Comparison of ENCODE assay signal across 16 mouse cellular contexts in the genomic region with DNA sequence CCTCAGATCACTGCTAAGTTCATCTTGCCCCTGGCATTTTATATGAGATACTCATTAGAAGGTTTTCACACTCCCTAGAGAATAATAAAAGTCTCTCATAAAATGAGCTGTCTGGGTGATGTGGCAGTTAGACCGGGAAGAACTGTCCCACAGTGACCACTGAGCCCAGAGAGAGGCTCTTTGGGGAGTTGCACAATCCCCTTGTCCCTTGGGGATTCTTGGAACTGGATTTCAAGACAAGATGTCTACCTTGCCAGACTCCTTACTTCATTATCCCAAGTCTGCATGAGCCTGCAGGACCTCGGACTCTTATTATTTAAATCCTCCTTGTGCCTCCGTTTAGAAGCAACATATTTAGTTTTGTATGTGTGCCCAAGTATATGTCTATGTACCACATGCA.
"Had no signal": no experiment of that assay in that cellular context is flagged by ENCODE, and none has a peak within 500 bp of the region (broad histone marks: within the 10 kb centered on the region; RNA-seq: fewer than 3 reads in every experiment).

No protein-coding gene starts in this region.

- H3K4me3 ChIP-seq: left cerebral cortex, adult 2 months; liver, embryonic 13.5 days; midbrain, embryonic 15.5 days; neural tube, embryonic 13.5 days; stomach, embryonic 15.5 days had no signal

- H3K9me3 ChIP-seq: liver, embryonic 13.5 days; midbrain, embryonic 15.5 days; neural tube, embryonic 13.5 days; stomach, embryonic 15.5 days had no signal

- H3K4me2 ChIP-seq: liver, embryonic 13.5 days; midbrain, embryonic 11.5 days; midbrain, embryonic 15.5 days; neural tube, embryonic 13.5 days; stomach, embryonic 15.5 days had no signal

- H3K4me1 ChIP-seq: liver, embryonic 13.5 days; midbrain, embryonic 15.5 days; neural tube, embryonic 13.5 days; stomach, embryonic 15.5 days had no signal

- H3K27me3 ChIP-seq: liver, embryonic 13.5 days; midbrain, embryonic 15.5 days; neural tube, embryonic 13.5 days; stomach, embryonic 15.5 days had no signal

- H3K36me3 ChIP-seq: liver, embryonic 13.5 days; midbrain, embryonic 15.5 days; neural tube, embryonic 13.5 days; stomach, embryonic 15.5 days had no signal

- H3K9ac ChIP-seq: liver, embryonic 13.5 days; midbrain, embryonic 15.5 days; neural tube, embryonic 13.5 days; stomach, embryonic 15.5 days had no signal

- DNase-seq: kidney, postnatal 10 days; kidney, postnatal 36 days; layer of hippocampus, postnatal 36 days; liver, embryonic 13.5 days; lung, adult 2 months; lung, postnatal 14 days; lung, postnatal 4 days; retina, postnatal 1 day; right cerebral cortex, postnatal 25 days; spleen, adult 18-20 months; thymus, postnatal 25 days had no signal

- H3K27ac ChIP-seq: left cerebral cortex, adult 2 months; liver, embryonic 13.5 days; midbrain, embryonic 15.5 days; neural tube, embryonic 13.5 days; stomach, embryonic 15.5 days had no signal

- ATAC-seq: midbrain, embryonic 15.5 days had no signal
